Comparison of ENCODE assay signal across 15 mouse cellular contexts in the genomic region with DNA sequence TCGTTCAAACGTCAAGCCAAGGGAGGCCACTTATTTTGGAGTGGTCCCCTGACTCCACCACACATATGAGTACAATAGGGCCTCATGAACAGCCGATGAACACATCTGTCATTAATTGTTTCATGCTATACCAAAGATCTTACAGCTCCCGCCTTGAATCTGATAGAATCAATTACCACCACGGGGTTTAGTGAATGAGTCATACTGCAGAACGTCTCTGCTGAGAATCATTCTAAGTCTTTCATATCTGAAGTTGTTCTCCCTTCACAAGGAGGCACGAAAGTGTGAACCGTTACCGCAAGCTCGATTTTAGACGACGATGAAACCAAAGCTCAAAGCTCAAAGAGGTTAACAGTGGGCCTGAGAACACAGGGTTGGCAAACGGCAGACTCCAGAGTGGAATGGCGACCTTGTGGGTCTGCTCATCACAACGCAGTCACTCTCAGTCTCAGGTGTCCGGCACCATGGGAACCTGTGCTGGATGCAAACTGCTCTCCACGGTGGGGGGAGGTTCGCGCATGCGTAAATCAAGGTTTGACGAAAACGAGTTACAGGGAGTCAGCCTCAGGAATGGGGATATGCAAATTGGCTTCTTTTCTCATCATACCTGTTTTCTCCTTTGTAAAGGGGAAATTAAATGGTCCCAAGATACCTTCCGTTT. TPM values are rescaled to one million over a fixed set of nuclear protein-coding genes. Genes with fewer than 3 reads are reported as not detected.
DNase-seq lines count a peak whose midpoint lies in the region; ATAC-seq lines count a peak whose summit lies in the region.
"Had no signal": no experiment of that assay in that cellular context is flagged by ENCODE, and none has a peak within 500 bp of the region (broad histone marks: within the 10 kb centered on the region; RNA-seq: fewer than 3 reads in every experiment).

No protein-coding gene starts in this region.

- peak overlapping the region; percentile 13; the same call in 1 of the 2 replicates for H3K4me2 ChIP-seq in midbrain, embryonic 14.5 days (ENCODE audit: low read length)
- 0 out of 2 replicates have a peak overlapping the region, but pooled peaks have one; percentile 18 for H3K4me2 ChIP-seq in embryonic facial prominence, embryonic 13.5 days
- H3K4me2 ChIP-seq: embryonic facial prominence, embryonic 12.5 days had no signal

- WGBS in midbrain, embryonic 14.5 days, result 53% methylated on average over 23 of the region's 23 CpGs
- WGBS in midbrain, embryonic 10.5 days, result 76% methylated on average over 23 of the region's 23 CpGs
- WGBS in embryonic facial prominence, embryonic 13.5 days, result 50% methylated on average over 23 of the region's 23 CpGs
- 61% methylated on average over 23 of the region's 23 CpGs for WGBS in heart, embryonic 10.5 days

- DNase-seq in midbrain, embryonic 14.5 days, result no peak
- no peak for DNase-seq in midbrain, embryonic 10.5 days (ENCODE audit: low spot score)
- DNase-seq in ES-CJ7 (ENCODE audit: low read depth, low spot score), result peak; percentile 95
- peak; percentile 43 to 61 for DNase-seq in natural killer cell, adult 2 months (ENCODE audit: low spot score in 2 of 2)
- no peak for DNase-seq in lung, postnatal 10 days
- DNase-seq in layer of hippocampus, postnatal 25 days (ENCODE audit: extremely low spot score in 1 of 2, low spot score in 1 of 2), result no peak
- no peak for DNase-seq in heart, embryonic 10.5 days (ENCODE audit: low spot score)
- DNase-seq: adrenal gland, postnatal 36 days; cerebellum, adult 2 months; layer of hippocampus, adult 9-11 months had no signal

- H3K4me3 ChIP-seq in midbrain, embryonic 14.5 days (replicated peaks; ENCODE audit: low read depth, low read length), result no peak overlapping the region
- H3K4me3 ChIP-seq in midbrain, embryonic 10.5 days, result no peak overlapping the region
- no peak overlapping the region for H3K4me3 ChIP-seq in embryonic facial prominence, embryonic 13.5 days
- H3K4me3 ChIP-seq in heart, embryonic 10.5 days, result no peak overlapping the region
- H3K4me3 ChIP-seq: embryonic facial prominence, embryonic 12.5 days; limb, embryonic 13.5 days had no signal

- H3K4me1 ChIP-seq in midbrain, embryonic 14.5 days (ENCODE audit: control insufficient read depth, insufficient read depth, low read length), result peaks cover 19% of the 10 kb centered on the region
- H3K4me1 ChIP-seq in midbrain, embryonic 10.5 days, result peaks cover 42% of the 10 kb centered on the region
- peaks cover 32% of the 10 kb centered on the region for H3K4me1 ChIP-seq in embryonic facial prominence, embryonic 13.5 days
- peaks cover 30% of the 10 kb centered on the region for H3K4me1 ChIP-seq in heart, embryonic 10.5 days

- no peak for ATAC-seq in midbrain, embryonic 14.5 days (ENCODE audit: low FRiP score, low TSS enrichment)
- no peak for ATAC-seq in embryonic facial prominence, embryonic 13.5 days (ENCODE audit: insufficient number of reproducible peaks, insufficient read depth, low FRiP score, low TSS enrichment, low read depth)
- ATAC-seq: forebrain, embryonic 16.5 days had no signal

- H3K27me3 ChIP-seq in midbrain, embryonic 14.5 days (ENCODE audit: control insufficient read depth, insufficient read depth, low read length), result no peaks in the 10 kb centered on the region
- no peaks in the 10 kb centered on the region; the same call in 1 of the 2 replicates for H3K27me3 ChIP-seq in midbrain, embryonic 10.5 days (ENCODE audit: low read depth, poor library complexity, severe bottlenecking)
- no peaks in the 10 kb centered on the region for H3K27me3 ChIP-seq in embryonic facial prominence, embryonic 13.5 days
- H3K27me3 ChIP-seq in heart, embryonic 10.5 days (ENCODE audit: insufficient read depth, poor library complexity, severe bottlenecking), result no peaks in the 10 kb centered on the region
- H3K27me3 ChIP-seq: embryonic facial prominence, embryonic 12.5 days; limb, embryonic 13.5 days had no signal

- H3K36me3 ChIP-seq in midbrain, embryonic 14.5 days (ENCODE audit: control insufficient read depth, insufficient read depth, low read length), result no peaks in the 10 kb centered on the region
- no peaks in the 10 kb centered on the region for H3K36me3 ChIP-seq in midbrain, embryonic 10.5 days
- no peaks in the 10 kb centered on the region for H3K36me3 ChIP-seq in embryonic facial prominence, embryonic 13.5 days
- no peaks in the 10 kb centered on the region for H3K36me3 ChIP-seq in heart, embryonic 10.5 days
- H3K36me3 ChIP-seq: embryonic facial prominence, embryonic 12.5 days; limb, embryonic 13.5 days had no signal

- no peak overlapping the region for H3K9ac ChIP-seq in midbrain, embryonic 14.5 days (replicated peaks; ENCODE audit: low read length)
- no peak overlapping the region for H3K9ac ChIP-seq in embryonic facial prominence, embryonic 13.5 days
- H3K9ac ChIP-seq: embryonic facial prominence, embryonic 12.5 days; hindbrain, embryonic 14.5 days; limb, embryonic 13.5 days had no signal

- no peak overlapping the region for H3K27ac ChIP-seq in midbrain, embryonic 14.5 days (replicated peaks; ENCODE audit: low read depth, low read length)
- no peak overlapping the region for H3K27ac ChIP-seq in midbrain, embryonic 10.5 days (replicated peaks)
- H3K27ac ChIP-seq in embryonic facial prominence, embryonic 13.5 days, result peak overlapping the region; percentile 18; the same call in 1 of the 2 replicates
- H3K27ac ChIP-seq in heart, embryonic 10.5 days, result no peak overlapping the region
- H3K27ac ChIP-seq: embryonic facial prominence, embryonic 12.5 days; hindbrain, embryonic 14.5 days; limb, embryonic 13.5 days had no signal

- H3K9me3 ChIP-seq in midbrain, embryonic 14.5 days (ENCODE audit: control insufficient read depth, low read length), result no peaks in the 10 kb centered on the region
- H3K9me3 ChIP-seq in midbrain, embryonic 10.5 days (replicated peaks), result no peaks in the 10 kb centered on the region
- no peaks in the 10 kb centered on the region for H3K9me3 ChIP-seq in embryonic facial prominence, embryonic 13.5 days
- no peaks in the 10 kb centered on the region for H3K9me3 ChIP-seq in heart, embryonic 10.5 days
- H3K9me3 ChIP-seq: embryonic facial prominence, embryonic 12.5 days; limb, embryonic 13.5 days had no signal

RNA-seq across cellular contexts. Expression of a gene that starts 27.0 kb away (rescaled TPM):
- polyA plus RNA-seq in midbrain, embryonic 14.5 days (2014; fragmentation: Nextera tagmentation; extraction: Ambion mirVana), result 1.0 and 1.2 TPM in 2 replicates
- 2.3 and 2.9 TPM in 2 replicates for polyA plus RNA-seq in midbrain, embryonic 10.5 days (2016; fragmentation: Nextera tagmentation; extraction: Ambion mirVana)
- 5.9 and 6.8 TPM in 2 replicates for polyA plus RNA-seq in embryonic facial prominence, embryonic 13.5 days (2015; fragmentation: Nextera tagmentation; extraction: Ambion mirVana)
- total RNA-seq in layer of hippocampus, postnatal 25 days (2021), result 1 to 10 TPM; 4.3 to 6.7 TPM
- polyA plus RNA-seq in heart, embryonic 10.5 days (2016; fragmentation: Nextera tagmentation; extraction: Ambion mirVana), result 8.7 and 9.3 TPM in 2 replicates

RNA-seq across cellular contexts. Expression of a gene that starts 36.1 kb away (rescaled TPM):
- polyA plus RNA-seq in midbrain, embryonic 14.5 days (2014; fragmentation: Nextera tagmentation; extraction: Ambion mirVana), result 130 and 139 TPM in 2 replicates
- 91.6 and 91.8 TPM in 2 replicates for polyA plus RNA-seq in midbrain, embryonic 10.5 days (2016; fragmentation: Nextera tagmentation; extraction: Ambion mirVana)
- polyA plus RNA-seq in embryonic facial prominence, embryonic 13.5 days (2015; fragmentation: Nextera tagmentation; extraction: Ambion mirVana), result 112 and 120 TPM in 2 replicates
- total RNA-seq in layer of hippocampus, postnatal 25 days (2021), result 10 to 100 TPM; 66.3 to 69.6 TPM
- polyA plus RNA-seq in heart, embryonic 10.5 days (2016; fragmentation: Nextera tagmentation; extraction: Ambion mirVana), result 99.2 and 100 TPM in 2 replicates

Comparison
In these comparisons a context has a peak if more than half of its experiments do, and no peak if none do; other contexts are left out.
1. DNase-seq: peak in ES-CJ7 (single experiment) and natural killer cell, adult 2 months (2 of 2); none in midbrain, embryonic 14.5 days (single experiment), midbrain, embryonic 10.5 days (single experiment), lung, postnatal 10 days (single experiment), layer of hippocampus, postnatal 25 days (0 of 2) and heart, embryonic 10.5 days (single experiment).